Mouse (Mus musculus): Measurements from ENCODE around the gene Pmf1.
"Not testable (repeated sequence)": the region's sequence is repeated elsewhere in the genome, so short reads cannot be mapped to it uniquely, and the experiment has no call there.

Gene Pmf1

DNA sequence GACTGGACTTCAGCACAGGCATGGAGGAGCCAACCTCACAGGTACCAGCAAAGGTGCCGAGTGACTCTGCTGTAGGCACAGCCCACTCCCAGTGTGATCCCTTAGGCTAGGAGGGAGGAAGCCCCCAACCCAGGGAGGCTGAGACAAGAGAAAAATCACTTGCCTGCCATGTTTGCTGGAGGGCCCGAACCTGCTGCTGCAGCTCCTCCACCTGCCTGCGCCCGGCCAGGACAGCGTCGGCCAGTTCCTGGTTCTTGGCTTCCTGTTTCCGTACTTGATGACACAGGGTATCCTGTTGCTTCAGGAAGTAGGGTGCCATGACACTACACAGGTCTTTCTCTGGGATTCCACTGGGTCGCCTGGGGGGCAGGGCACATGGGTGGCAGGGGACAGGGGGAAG, 14.4 kb downstream of the Pmf1 start:
- in situ Hi-C loops (cut with MboI), result no loop called here

DNA sequence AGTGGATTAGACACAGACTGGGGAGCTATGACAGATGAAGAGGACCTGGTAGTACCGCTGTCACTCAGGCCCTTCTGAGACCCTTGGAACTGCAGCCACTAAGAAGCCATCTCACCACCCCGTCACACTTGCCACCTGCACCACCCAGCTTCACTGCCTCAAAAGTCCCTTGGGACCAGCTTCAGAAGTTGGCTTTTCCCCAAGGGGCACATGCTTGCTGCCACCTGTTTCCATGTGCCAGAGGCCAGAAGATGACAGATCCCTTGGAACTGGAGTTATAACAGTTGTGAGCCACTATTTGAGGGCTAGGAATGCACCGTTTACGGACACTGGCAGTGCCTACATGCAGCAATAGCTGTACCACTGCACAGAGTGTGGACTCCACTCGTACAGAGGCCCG, 14.8 kb downstream of the Pmf1 start:
- in situ Hi-C loops (cut with MboI), result no loop called here

DNA sequence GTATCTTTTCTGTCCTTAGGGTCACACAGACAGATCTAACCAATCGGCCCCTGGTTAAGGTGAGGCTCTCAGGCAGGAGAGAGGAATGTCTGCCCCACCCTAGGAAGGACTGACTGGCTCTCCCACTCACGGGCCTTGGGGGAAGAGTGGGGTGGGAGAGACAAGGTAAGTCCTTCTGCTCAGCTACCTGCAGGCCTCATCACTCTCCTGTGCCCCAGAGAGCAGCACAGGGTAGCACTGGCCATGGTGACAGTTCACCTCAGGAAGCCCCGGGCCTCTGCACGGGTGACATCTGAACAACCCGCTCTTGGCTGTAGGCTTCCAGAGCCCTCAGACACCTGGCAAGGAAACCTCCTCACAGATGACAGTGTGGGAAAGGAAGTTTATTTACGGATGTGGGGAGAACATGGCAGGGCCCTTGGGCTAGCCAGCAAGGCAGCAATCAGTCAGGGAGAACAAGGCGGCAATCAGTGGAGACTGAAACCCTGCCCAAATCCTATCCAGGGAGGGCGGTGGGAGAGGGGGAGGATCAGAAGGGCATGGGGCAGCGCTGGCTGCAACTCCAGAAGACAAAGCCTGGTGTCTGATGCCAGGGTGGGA, 16.3 kb downstream of the Pmf1 start:
- in situ Hi-C loops (cut with MboI), result no loop called here

DNA sequence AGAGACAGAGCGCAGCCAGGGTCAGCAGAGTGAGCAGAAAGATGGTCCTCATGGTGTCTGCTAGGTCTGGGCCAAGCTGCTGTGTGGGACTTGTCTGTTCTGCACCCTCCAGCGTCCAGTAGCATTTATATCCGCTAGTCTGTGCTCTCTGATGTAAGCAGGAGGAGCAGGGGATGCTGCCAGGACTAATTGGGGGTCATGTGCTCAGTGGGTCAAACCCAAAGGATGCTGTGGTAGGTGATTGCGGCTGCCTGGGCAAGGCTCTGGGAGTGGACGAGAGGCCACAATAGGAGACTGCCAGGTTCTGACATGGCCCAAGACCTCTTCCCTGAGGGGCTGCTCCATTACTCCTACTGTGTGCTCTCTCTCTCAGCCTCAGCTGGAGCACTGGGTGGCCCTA, 25.8 kb downstream of the Pmf1 start, which contains the start of gene Bglap:
Gene Bglap, minus strand, starts transcription at position 101 of the 400 bp plus-strand sequence.
- in situ Hi-C loops (cut with MboI), result no loop called here

DNA sequence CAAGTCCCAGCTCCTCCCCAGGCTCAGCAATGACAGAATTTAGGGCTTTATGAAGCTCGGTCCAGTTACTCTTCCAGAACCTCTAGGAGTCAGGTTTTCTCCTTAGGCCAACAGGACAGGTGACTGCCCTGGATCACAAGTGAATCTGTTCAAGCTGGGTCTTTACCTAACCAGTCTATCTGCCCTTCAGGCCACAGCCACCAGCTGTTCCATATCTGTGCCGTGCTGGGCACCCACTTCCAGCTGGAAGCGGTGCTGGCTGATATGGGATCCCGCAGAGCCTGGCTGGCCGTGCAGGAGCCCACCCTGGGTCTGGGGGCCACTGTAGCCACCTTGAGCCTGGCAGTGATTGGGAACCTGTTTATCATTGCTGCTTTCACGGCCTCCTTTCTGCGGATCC, 27.7 kb downstream of the Pmf1 start:
- in situ Hi-C loops (cut with MboI), result not testable (repeated sequence)

DNA sequence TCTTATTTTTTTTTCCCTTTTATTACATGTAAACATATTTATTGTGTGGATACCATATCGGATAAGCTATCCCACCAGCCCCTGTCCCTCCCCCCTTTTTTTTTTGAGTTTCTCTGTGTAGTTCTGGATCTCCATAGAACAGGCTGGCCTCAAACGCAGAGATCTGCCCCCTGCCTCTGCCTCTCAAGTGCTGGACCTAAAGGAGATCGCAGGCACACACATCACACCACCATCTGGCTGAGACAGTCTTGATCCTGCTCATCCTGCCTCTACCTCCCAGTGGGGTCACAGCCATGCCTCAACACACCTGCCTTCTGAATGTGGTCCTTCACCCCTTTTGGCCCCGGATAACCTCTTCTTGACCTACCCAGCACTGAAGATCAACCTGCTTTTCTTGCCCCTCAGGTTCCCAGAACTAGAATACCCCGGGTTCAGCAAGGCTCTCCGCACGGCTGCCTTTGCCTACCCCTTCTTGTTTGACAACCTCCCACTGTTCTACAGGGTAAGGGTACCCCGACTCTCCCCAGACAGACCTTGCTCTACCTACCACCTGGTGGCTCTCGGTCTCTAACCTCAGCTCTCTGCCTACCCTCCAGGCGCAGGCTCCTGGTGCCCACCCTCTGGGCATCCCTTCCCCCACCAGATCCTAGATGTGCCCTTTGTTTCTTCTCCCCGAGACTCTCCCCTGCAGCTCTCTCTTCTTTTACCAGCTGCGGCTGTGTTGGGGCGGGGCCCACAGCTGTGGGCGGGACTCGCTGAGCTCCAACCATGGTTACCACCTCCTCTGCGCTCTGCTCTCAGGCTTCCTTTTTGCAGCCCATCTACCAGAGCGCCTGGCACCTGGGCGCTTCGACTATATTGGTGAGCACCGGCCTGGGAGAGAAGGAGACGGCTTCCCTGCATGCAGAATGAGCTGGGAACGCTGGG, 28.5 kb downstream of the Pmf1 start:
- in situ Hi-C loops (cut with MboI), result not testable (repeated sequence)

DNA sequence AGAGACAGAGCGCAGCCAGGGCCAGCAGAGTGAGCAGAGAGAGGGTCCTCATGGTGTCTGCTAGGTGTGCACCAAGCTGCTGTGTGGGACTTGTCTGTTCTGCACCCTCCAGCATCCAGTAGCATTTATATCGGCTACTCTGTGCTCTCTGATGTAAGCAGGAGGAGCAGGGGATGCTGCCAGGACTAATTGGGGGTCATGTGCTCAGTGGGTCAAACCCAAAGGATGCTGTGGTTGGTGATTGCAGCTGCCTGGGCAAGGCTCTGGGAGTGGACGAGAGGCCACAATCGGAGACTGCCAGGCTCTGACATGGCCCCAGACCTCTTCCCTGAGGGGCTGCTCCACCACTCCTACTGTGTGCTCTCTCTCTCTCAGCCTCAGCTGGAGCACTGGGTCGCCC, 31.5 kb downstream of the Pmf1 start, which contains the start of gene Bglap2:
Gene Bglap2, minus strand, starts transcription at position 101 of the 400 bp plus-strand sequence.
- in situ Hi-C loops (cut with MboI), result not testable (repeated sequence)

DNA sequence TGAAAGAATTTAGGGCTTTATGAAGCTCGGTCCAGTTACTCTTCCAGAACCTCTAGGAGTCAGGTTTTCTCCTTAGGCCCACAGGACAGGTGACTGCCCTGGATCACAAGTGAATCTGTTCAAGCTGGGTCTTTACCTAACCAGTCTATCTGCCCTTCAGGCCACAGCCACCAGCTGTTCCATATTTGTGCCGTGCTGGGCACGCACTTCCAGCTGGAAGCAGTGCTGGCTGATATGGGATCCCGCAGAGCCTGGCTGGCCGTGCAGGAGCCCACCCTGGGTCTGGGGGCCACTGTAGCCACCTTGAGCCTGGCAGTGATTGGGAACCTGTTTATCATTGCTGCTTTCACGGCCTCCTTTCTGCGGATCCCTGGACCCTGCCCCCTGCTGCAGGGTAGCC, 33.5 kb downstream of the Pmf1 start:
- in situ Hi-C loops (cut with MboI), result not testable (repeated sequence)

DNA sequence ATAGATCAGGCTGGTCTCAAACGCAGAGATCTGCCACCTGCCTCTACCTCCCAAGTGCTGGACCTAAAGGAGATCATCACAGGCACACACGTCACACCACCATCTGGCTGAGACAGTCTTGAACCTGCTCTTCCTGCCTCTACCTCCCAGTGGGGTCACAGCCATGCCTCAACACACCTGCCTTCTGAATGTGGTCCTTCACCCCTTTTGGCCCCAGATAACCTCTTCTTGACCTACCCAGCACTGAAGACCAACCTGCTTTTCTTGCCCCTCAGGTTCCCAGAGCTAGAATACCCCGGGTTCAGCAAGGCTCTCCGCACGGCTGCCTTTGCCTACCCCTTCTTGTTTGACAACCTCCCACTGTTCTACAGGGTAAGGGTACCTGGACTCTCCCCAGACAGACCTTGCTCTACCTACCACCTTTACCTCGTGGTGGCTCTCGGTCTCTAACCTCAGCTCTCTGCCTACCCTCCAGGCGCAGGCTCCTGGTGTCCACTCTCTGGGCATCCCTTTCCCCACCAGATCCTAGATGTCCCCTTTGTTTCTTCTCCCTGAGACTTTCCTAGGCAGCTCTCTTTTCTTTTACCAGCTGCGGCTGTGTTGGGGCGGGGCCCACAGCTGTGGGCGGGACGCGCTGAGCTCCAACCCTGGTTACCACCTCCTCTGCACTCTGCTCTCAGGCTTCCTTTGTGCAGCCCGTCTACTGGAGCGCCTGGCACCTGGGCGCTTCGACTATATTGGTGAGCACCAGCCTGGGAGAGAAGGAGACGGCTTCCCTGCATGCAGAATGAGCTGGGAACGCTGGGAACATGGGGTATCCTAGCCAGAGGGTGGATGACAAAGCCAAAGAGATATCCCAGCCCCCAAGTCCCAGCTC, 34.1 kb downstream of the Pmf1 start:
- in situ Hi-C loops (cut with MboI), result not testable (repeated sequence)

DNA sequence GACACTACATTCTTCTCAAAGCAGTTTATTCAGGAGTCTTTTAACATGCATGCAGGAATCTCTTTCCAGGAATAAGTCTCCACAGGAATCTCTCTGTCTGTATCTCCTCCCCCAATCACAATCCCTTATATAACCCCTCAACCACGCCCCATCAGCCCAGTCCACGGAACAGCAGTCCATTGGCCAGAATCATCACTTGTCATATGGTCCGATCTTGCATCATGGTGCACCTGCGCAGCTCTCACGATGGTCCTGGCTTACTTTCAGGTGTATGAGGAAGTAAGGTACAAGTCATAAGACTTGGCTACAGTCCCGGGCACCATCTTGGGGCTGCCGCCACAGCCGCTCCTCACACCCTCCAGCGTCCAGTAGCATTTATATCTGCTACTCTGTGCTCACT, 37.5 kb downstream of the Pmf1 start, which contains the start of gene Bglap3:
Gene Bglap3, minus strand, starts transcription at position 101 of the 400 bp plus-strand sequence.
- in situ Hi-C loops (cut with MboI), result not testable (repeated sequence)

DNA sequence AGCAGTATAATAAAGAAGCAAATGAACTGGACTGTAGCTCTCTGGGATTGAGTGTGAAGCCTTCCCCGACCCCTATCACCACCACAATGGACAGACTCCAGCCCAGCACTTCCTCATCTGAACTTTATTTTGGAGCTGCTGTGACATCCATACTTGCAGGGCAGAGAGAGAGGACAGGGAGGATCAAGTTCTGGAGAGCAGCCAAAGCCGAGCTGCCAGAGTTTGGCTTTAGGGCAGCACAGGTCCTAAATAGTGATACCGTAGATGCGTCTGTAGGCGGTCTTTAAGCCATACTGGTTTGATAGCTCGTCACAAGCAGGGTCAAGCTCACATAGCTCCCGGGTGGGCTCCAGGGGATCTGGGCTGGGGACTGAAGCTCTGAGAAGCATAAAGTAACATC, 41.6 kb downstream of the Pmf1 start:
- in situ Hi-C loops (cut with MboI), result not testable (repeated sequence)

DNA sequence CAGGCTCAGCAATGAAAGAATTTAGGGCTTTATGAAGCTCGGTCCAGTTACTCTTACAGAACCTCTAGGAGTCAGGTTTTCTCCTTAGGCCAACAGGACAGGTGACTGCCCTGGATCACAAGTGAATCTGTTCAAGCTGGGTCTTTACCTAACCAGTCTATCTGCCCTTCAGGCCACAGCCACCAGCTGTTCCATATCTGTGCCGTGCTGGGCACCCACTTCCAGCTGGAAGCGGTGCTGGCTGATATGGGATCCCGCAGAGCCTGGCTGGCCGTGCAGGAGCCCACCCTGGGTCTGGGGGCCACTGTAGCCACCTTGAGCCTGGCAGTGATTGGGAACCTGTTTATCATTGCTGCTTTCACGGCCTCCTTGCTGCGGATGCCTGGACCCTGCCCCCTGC, 42.6 kb downstream of the Pmf1 start:
- in situ Hi-C loops (cut with MboI), result not testable (repeated sequence)

DNA sequence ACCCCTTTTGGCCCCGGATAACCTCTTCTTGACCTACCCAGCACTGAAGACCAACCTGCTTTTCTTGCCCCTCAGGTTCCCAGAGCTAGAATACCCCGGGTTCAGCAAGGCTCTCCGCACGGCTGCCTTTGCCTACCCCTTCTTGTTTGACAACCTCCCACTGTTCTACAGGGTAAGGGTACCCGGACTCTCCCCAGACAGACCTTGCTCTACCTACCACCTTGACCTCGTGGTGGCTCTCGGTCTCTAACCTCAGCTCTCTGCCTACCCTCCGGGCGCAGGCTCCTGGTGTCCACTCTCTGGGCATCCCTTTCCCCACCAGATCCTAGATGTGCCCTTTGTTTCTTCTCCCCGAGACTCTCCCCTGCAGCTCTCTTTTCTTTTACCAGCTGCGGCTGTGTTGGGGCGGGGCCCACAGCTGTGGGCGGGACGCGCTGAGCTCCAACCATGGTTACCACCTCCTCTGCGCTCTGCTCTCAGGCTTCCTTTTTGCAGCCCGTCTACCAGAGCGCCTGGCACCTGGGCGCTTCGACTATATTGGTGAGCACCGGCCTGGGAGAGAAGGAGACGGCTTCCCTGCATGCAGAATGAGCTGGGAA, 43.2 kb downstream of the Pmf1 start:
- in situ Hi-C loops (cut with MboI), result not testable (repeated sequence)

DNA sequence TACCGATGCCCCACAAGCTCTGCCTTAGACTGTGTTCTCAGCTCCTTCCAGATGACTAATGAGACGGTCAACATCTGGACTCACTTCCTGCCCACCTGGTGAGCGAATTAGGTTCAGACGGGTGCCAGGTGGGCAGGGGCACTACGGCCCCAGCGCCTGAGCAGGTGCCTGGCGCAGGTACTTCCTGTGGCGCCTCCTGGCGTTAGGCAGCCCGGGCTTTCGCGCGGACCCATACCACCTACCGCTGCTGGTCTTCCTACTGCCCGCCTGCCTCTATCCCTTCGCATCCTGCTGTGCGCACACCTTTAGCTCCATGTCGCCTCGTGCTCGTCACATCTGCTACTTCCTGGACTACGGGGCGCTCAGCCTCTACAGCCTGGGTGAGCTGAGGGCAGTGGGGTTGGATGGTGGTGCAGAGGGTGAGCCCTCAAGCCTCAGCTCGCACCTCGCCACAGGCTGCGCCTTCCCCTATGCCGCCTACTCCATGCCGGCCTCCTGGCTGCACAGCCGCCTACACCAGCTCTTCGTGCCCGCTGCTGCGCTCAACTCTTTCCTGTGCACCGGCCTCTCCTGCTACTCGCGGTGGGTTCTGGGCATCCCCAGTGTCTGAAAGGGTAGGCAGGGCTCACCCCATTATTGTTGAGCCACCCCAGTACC, 44.3 kb downstream of the Pmf1 start:
- in situ Hi-C loops (cut with MboI), result no loop called here

DNA sequence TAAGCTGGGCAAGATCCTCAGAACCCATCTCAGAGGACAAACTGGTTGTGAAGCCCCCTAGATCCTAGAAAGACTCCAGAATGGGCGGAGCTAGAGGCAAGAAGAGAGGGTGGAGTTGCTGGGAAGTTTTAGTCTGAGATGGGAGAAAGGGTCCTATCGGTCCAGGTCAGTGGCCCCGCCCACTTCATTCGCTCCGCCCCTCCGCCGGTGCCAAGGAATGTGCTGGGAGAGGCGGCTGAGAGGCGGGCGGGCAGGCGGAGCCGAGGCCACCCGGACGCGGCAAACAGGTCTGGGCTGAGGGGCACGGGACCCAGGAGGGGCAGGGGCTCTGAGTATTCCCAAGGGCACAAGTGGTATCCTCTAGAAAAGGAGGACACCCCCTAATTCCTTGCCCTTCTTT, 45.8 kb downstream of the Pmf1 start, which contains the start of gene Paqr6:
Gene Paqr6, plus strand, starts transcription at position 248 of the 400 bp plus-strand sequence.
- in situ Hi-C loops (cut with MboI), result no loop called here

DNA sequence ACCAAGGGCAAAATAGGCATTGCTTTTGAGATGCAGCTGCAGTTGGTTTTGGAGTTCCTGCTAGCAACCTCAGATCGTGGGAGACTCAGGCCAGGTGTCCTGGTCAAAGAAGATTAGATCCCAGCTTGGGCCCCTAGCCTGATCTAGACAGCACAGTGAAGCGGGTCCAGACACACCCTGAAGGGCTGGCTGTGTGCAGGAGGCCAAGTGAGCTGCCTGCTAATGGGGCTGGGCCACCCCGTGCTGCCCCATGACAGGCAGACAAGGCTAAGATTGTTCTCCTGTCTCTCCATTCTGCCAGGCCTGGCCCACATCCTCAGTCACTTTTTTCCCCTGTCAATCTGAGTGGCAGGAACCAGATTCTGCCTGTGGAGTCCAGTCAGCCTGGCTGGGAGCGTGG, 46.4 kb downstream of the Pmf1 start:
- in situ Hi-C loops (cut with MboI), result no loop called here

DNA sequence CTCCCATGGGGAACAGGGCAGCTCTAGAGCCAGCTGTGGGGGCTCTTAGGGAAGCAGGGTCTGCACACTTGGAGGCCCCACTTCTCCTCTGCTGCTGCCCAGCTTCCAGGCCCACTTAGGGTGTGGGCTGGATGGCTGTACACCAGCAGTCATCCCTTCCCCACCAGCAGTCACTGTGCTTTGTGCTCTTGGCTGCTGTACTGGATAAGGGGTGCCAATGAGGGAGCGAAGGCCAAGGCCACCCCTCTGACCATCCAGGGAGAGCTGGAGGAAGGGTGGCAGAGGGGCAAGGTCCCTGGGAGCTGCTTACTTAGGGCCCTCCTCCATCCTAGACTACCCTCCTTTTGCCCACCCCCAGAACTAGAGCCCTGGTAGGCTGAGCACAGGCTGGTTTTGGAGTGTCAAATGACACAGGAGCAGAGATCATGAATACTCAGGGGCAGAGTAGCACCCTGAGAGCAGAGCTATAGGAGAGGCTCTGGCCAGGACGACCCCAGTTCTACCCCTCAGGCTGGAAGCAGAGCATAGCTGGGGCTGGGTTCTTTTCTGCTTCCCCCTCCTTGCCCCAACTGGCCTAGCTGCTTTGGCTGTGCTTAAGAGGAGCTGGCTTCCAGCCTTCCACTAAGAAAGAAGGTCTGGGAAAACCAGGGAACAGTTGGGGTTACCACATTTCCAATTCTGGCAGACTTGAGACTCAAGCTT, 48.4 kb downstream of the Pmf1 start:
- in situ Hi-C loops (cut with MboI), result no loop called here

DNA sequence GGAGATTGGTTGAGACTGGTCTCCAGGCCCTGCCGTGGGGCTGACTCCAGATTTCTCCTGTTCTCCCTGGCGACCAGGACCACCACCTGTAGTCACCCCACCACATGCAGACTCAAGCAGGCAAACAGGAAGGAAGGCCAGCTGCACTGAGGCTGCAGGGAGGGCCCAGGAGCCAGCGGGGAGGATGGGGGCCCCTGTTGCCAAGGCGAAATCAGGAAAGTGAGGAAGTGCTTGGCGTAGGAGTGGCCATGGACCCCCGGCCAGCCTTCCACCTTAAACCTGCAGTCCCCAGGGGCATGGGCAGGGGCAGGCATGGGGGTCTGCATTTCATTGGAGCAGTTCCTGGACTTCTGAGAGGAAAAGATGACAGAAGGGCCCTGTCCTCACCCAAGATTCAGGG, 49.0 kb downstream of the Pmf1 start:
- in situ Hi-C loops (cut with MboI), result no loop called here

DNA sequence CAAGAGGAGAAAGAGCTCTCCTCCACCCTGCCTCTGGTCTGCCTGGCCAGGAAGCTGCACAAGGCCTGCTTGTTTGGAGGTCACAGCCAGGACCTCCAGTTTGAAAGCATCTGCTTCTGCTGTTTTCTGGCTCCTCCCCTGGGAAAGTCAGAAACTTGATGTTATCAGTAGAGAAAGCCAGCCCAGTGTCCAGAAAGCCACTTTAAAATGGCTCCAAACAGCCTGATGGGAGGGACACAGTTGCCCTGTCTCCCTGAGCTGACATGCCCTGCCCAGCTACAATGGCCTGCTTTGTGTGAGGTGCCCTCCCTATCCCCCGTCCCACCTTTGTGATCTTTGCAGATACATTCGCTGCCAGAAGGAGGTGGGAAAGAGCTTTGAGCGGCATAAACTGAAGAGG, 50.1 kb downstream of the Pmf1 start:
- in situ Hi-C loops (cut with MboI), result no loop called here

DNA sequence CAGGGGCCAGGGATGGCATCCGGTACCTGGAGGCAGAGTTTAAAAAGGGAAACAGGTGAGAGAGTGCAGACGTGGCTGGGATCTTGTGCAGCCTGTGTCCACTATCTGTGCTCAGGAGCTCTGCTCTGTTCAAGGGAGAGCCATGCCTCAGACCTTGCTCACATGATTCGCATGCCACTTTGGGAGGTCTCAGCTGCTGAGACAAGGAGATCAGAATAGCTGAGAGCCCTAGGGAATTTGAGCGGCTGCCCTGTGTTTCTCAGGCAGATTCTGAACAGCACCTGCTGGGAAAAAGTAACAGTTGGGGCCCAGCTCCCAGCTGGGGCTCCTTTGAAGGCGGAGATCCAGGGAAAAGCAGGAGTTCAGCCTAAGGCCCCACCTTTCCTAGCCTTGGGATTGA, 50.5 kb downstream of the Pmf1 start:
- in situ Hi-C loops (cut with MboI), result no loop called here
